ENCODE assay signal across 8 mouse cellular contexts in the genomic region with DNA sequence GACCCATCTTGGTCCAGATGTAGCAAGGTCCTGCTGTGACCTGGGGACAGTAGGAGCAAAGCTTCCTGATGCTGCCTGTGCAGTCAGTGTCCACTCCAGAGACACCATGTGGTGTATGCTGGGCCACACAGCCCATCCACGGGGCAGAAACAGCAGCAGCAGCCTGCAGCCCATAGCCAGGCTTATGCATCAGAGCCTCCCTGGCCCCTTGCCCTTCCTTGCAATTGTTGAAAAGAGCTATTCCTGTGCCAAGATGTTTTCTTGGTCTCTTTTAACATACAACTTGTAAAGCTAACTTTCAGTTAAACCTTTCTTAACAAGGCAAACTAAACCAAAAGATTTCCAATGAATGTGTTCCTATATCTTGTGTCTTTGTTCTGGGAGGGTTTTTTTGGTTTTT.
DNase-seq lines count a peak whose midpoint lies in the region; ATAC-seq and TF ChIP-seq lines count a peak whose summit lies in the region.

No protein-coding gene starts in this region.

- TF ChIP-seq EP300 in heart, postnatal 0 days (IDR thresholded peaks at IDR 0.05; ENCODE audit: low read depth): no peak

- H3K4me3 ChIP-seq in hindbrain, embryonic 12.5 days: no peak overlapping the region
- no peak overlapping the region for H3K4me3 ChIP-seq in hindbrain, embryonic 10.5 days
- H3K4me3 ChIP-seq in midbrain, embryonic 13.5 days (replicated peaks): no peak overlapping the region
- H3K4me3 ChIP-seq in midbrain, embryonic 15.5 days: no peak overlapping the region
- no peak overlapping the region for H3K4me3 ChIP-seq in heart, postnatal 0 days (ENCODE audit: low read depth, low read length)
- no peak overlapping the region for H3K4me3 ChIP-seq in stomach, embryonic 16.5 days (replicated peaks; ENCODE audit: low read length)

- H3K27me3 ChIP-seq in hindbrain, embryonic 12.5 days: peaks cover 27% of the 10 kb centered on the region
- peaks cover 73% of the 10 kb centered on the region for H3K27me3 ChIP-seq in hindbrain, embryonic 10.5 days (ENCODE audit: insufficient read depth, poor library complexity, severe bottlenecking)
- no peaks in the 10 kb centered on the region for H3K27me3 ChIP-seq in midbrain, embryonic 13.5 days
- H3K27me3 ChIP-seq in midbrain, embryonic 15.5 days (replicated peaks): no peaks in the 10 kb centered on the region
- no peaks in the 10 kb centered on the region for H3K27me3 ChIP-seq in heart, postnatal 0 days (ENCODE audit: control insufficient read depth, insufficient read depth, low read length)
- no peaks in the 10 kb centered on the region for H3K27me3 ChIP-seq in stomach, embryonic 16.5 days (ENCODE audit: control insufficient read depth, insufficient read depth, low read length)

- no peak overlapping the region for H3K9ac ChIP-seq in hindbrain, embryonic 12.5 days
- no peak overlapping the region; the same call in 1 of the 2 replicates for H3K9ac ChIP-seq in midbrain, embryonic 13.5 days (replicated peaks)
- H3K9ac ChIP-seq in midbrain, embryonic 15.5 days: no peak overlapping the region
- H3K9ac ChIP-seq in heart, postnatal 0 days (replicated peaks; ENCODE audit: low read depth, low read length): no peak overlapping the region
- no peak overlapping the region; the same call in 1 of the 2 replicates for H3K9ac ChIP-seq in stomach, embryonic 16.5 days (ENCODE audit: low read length)

- H3K27ac ChIP-seq in hindbrain, embryonic 12.5 days: peak overlapping the region; percentile 76
- H3K27ac ChIP-seq in hindbrain, embryonic 10.5 days: no peak overlapping the region; the same call in 1 of the 2 replicates
- peak overlapping the region; percentile 27 for H3K27ac ChIP-seq in midbrain, embryonic 13.5 days
- H3K27ac ChIP-seq in midbrain, embryonic 15.5 days: no peak overlapping the region; the same call in 1 of the 2 replicates
- H3K27ac ChIP-seq in heart, postnatal 0 days (ENCODE audit: low read depth): peak overlapping the region; percentile 84
- peak overlapping the region; percentile 3; the same call in 1 of the 2 replicates for H3K27ac ChIP-seq in stomach, embryonic 16.5 days (ENCODE audit: low read length)

- H3K4me1 ChIP-seq in hindbrain, embryonic 12.5 days: peaks cover 31% of the 10 kb centered on the region
- H3K4me1 ChIP-seq in hindbrain, embryonic 10.5 days (replicated peaks): peaks cover 35% of the 10 kb centered on the region
- H3K4me1 ChIP-seq in midbrain, embryonic 13.5 days (replicated peaks): peaks cover 31% of the 10 kb centered on the region
- peaks cover 25% of the 10 kb centered on the region for H3K4me1 ChIP-seq in midbrain, embryonic 15.5 days
- peaks cover 18% of the 10 kb centered on the region for H3K4me1 ChIP-seq in heart, postnatal 0 days (ENCODE audit: control insufficient read depth, insufficient read depth)
- H3K4me1 ChIP-seq in stomach, embryonic 16.5 days (ENCODE audit: control insufficient read depth, insufficient read depth, low read length): peaks cover 42% of the 10 kb centered on the region

- TF ChIP-seq CTCF in heart, postnatal 0 days (IDR thresholded peaks at IDR 0.05; ENCODE audit: low read depth): no peak

- no peaks in the 10 kb centered on the region for H3K9me3 ChIP-seq in hindbrain, embryonic 12.5 days (replicated peaks)
- H3K9me3 ChIP-seq in hindbrain, embryonic 10.5 days: no peaks in the 10 kb centered on the region
- H3K9me3 ChIP-seq in midbrain, embryonic 13.5 days: no peaks in the 10 kb centered on the region
- no peaks in the 10 kb centered on the region for H3K9me3 ChIP-seq in midbrain, embryonic 15.5 days
- H3K9me3 ChIP-seq in heart, postnatal 0 days (replicated peaks; ENCODE audit: control insufficient read depth, low read length): no peaks in the 10 kb centered on the region
- H3K9me3 ChIP-seq in stomach, embryonic 16.5 days (replicated peaks; ENCODE audit: control insufficient read depth, low read length): no peaks in the 10 kb centered on the region

- no peak for ATAC-seq in hindbrain, embryonic 12.5 days (ENCODE audit: low FRiP score)
- ATAC-seq in midbrain, embryonic 13.5 days: no peak
- ATAC-seq in midbrain, embryonic 15.5 days (replicated peaks): no peak
- ATAC-seq in heart, postnatal 0 days (ENCODE audit: insufficient read depth, low read depth): no peak
- no peak for ATAC-seq in stomach, embryonic 16.5 days (ENCODE audit: insufficient read depth, low FRiP score)
- ATAC-seq in granulocyte monocyte progenitor cell, adult 5-6 weeks (replicated peaks; ENCODE audit: poor library complexity, severe bottlenecking): no peak

- no peak overlapping the region for H3K4me2 ChIP-seq in hindbrain, embryonic 12.5 days (replicated peaks)
- no peak overlapping the region for H3K4me2 ChIP-seq in midbrain, embryonic 13.5 days (replicated peaks)
- no peak overlapping the region for H3K4me2 ChIP-seq in midbrain, embryonic 15.5 days
- H3K4me2 ChIP-seq in heart, postnatal 0 days (ENCODE audit: low read depth, low read length): no peak overlapping the region
- H3K4me2 ChIP-seq in stomach, embryonic 16.5 days (ENCODE audit: low read depth, low read length): no peak overlapping the region

- DNase-seq in hindbrain, embryonic 10.5 days (ENCODE audit: low spot score): no peak
- DNase-seq in heart, postnatal 0 days (ENCODE audit: low spot score): no peak
- no peak for DNase-seq in right cerebral cortex, postnatal 25 days

- 14% methylated on average over 1 of the region's 1 CpGs for WGBS in hindbrain, embryonic 12.5 days
- WGBS in hindbrain, embryonic 10.5 days: 32% methylated on average over 1 of the region's 1 CpGs
- 19% methylated on average over 1 of the region's 1 CpGs for WGBS in midbrain, embryonic 13.5 days
- WGBS in midbrain, embryonic 15.5 days: 16% methylated on average over 1 of the region's 1 CpGs
- 8% methylated on average over 1 of the region's 1 CpGs for WGBS in heart, postnatal 0 days
- WGBS in stomach, embryonic 16.5 days: 25% methylated on average over 1 of the region's 1 CpGs

- H3K36me3 ChIP-seq in hindbrain, embryonic 12.5 days: peaks cover 56% of the 10 kb centered on the region
- H3K36me3 ChIP-seq in hindbrain, embryonic 10.5 days: peaks cover 85% of the 10 kb centered on the region
- H3K36me3 ChIP-seq in midbrain, embryonic 13.5 days: peaks cover 54% of the 10 kb centered on the region
- H3K36me3 ChIP-seq in midbrain, embryonic 15.5 days (replicated peaks): peaks cover 14% of the 10 kb centered on the region; the same call in 1 of the 2 replicates
- peaks cover 51% of the 10 kb centered on the region for H3K36me3 ChIP-seq in heart, postnatal 0 days (replicated peaks; ENCODE audit: control insufficient read depth, insufficient read depth, low read length)
- 0 out of 2 replicates have a peak, but pooled peaks cover 19% of the 10 kb centered on the region for H3K36me3 ChIP-seq in stomach, embryonic 16.5 days (ENCODE audit: control insufficient read depth, insufficient read depth, low read length)

Comparison
In these comparisons a context has a peak if more than half of its experiments do, and no peak if none do; other contexts are left out.
1. H3K27ac ChIP-seq: peak in hindbrain, embryonic 12.5 days (single experiment), midbrain, embryonic 13.5 days (single experiment), heart, postnatal 0 days (single experiment) and stomach, embryonic 16.5 days (single experiment); none in hindbrain, embryonic 10.5 days (single experiment) and midbrain, embryonic 15.5 days (single experiment).